Mouse (Mus musculus) megakaryocyte, embryonic 14.5 days (primary cell): ENCODE results near the gene Adam33.

Experiments
- FLI1 ChIP-seq: IDR thresholded peaks from 2 replicates; pipeline ENCODE4 v1.6.1; 2012; ENCODE audit warnings: low read length, inconsistent platforms, mixed read lengths
- GATA1 ChIP-seq: IDR thresholded peaks from 3 replicates; pipeline ENCODE4 v1.6.1; 2012; ENCODE audit warnings: mixed read lengths, low read length, inconsistent platforms, borderline replicate concordance

- TF ChIP-seq GATA1: no peak
- TF ChIP-seq FLI1: no peak
Observed at GRCm38 (mm10) chr2:131090852-131091251, 27.2 kb upstream of the Adam33 start.
